Mouse (Mus musculus) small intestine, adult 2 months (tissue): ENCODE data around the gene 4933412E24Rik.

Source experiments
- CTCF ChIP-seq: fragments of 200-500 bp; IDR thresholded peaks from 2 replicates; pipeline ENCODE4 v1.5.1; 2012; ENCODE audit warnings: low read depth, mild to moderate bottlenecking, control low read depth, inconsistent platforms, low read length, moderate library complexity, mixed read lengths; ENCODE audit not compliant: insufficient replicate concordance, insufficient read length; ENCODE audit errors: extremely low read depth
- POLR2A ChIP-seq: fragments of 200-500 bp; IDR thresholded peaks from 2 replicates; pipeline ENCODE4 v1.6.1; 2012; ENCODE audit warnings: low read depth, mild to moderate bottlenecking, control low read depth, inconsistent platforms, low read length, moderate library complexity

GRCm38 (mm10) chr15:60021256-60021655 is 4.8 kb upstream of the 4933412E24Rik start:
- TF ChIP-seq CTCF: no peak
- TF ChIP-seq POLR2A: no peak
